Mouse (Mus musculus): ENCODE results near the gene C77080. TPM values are rescaled to one million over a fixed set of nuclear protein-coding genes. Genes with fewer than 3 reads are reported as not detected.
A peak's percentile ranks its signal among the peaks of the same experiment; 100 is the strongest.

C77080 gene
- polyA plus RNA-seq (2016; fragmentation: Nextera tagmentation; extraction: Ambion mirVana): 0.72 and 0.92 TPM in 2 replicates

DNA sequence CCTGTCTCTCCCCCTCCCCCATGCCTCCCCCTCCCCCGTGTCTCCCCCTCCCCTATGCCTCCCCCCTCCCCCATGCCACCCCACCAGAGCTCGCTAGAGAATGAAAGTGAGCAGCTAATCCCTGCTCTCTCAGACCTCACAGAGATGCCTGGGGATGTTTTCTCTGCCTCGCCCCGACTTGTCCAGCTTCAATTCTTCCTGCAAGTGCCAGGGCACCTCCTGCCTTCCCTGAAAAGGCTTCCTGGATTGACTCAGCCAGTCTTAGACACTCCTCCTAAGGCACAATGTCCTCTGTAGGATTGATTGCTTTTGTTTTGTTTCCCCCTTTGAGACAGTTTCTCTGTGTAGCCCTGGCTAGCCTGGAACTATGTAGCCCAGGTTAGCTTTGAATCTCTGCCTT is at the start of gene C77080:
TSS of gene C77080 (minus strand) at position 209 of the 400 bp plus-strand sequence.
- Histone ChIP-seq H3K9me3 (replicated peaks) (no peaks in the 10 kb centered on the region), H3K27me3 (replicated peaks) (peaks cover 34% of the 10 kb centered on the region), H3K9ac (no peak within 1 kb of the TSS), H3K36me3 (no peaks in the 10 kb centered on the region), H3K4me1 (peaks cover 50% of the 10 kb centered on the region), H3K27ac (no peak within 1 kb of the TSS), H3K4me3 (no peak within 1 kb of the TSS), H3K4me2 (no peak within 1 kb of the TSS)
- ATAC-seq: no peak
- WGBS (ENCODE audit: insufficient replicate concordance): 31% methylated on average over 2 of the region's 4 CpGs

DNA sequence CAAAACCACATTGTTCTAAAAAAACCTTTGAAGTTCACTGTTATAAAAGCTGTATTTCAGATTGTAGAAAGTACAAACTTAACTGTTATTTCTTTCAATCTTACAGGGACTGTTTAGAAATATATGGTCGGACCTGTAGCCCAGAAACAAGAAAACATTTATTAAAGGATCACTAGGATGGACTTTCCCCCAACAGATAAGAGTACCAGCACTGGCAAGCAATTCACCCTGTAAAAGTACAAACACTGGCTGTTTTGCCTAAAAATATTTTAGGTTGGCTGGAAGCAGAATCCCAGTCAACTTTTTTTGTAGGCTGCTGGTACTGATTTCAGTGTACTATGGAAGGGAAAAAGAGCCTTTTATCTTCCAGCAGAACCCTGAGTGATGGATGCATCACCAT is 46.7 kb upstream of the C77080 start:
- Histone ChIP-seq H3K36me3 (peaks cover 76% of the 10 kb centered on the region), H3K27me3 (replicated peaks) (no peaks in the 10 kb centered on the region), H3K4me2 (no peak overlapping the region), H3K27ac (no peak overlapping the region), H3K9ac (no peak overlapping the region), H3K4me1 (peaks cover 25% of the 10 kb centered on the region), H3K9me3 (replicated peaks) (no peaks in the 10 kb centered on the region), H3K4me3 (no peak overlapping the region)
- 91% methylated on average over 1 of the region's 1 CpGs for WGBS (ENCODE audit: insufficient replicate concordance)
- no peak for ATAC-seq

DNA sequence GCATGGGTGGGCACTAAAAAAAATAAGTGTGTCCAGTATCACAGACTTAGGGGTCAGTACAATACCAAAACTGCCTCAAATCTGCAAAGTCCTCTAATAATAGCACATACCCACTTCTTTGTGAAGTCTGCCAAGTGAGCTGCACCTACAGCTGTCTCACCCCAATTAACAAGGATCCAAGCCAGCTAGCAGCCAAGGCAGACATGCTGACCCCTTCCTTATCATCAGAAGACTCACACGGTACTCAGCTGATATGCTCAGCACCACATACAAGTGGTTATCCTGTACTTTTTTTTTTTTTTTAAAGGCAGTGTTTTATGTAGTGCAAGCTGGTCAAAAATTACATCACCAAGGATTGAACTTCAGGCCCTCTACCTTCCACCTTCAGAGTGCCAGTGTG is 43.1 kb upstream of the C77080 start:
- peak; percentile 78 for ATAC-seq
- Histone ChIP-seq H3K9ac (no peak overlapping the region), H3K27me3 (replicated peaks) (no peaks in the 10 kb centered on the region), H3K9me3 (replicated peaks) (0 out of 2 replicates have a peak, but pooled peaks cover 4% of the 10 kb centered on the region), H3K27ac (no peak overlapping the region), H3K4me3 (no peak overlapping the region), H3K4me1 (peaks cover 31% of the 10 kb centered on the region), H3K4me2 (peak overlapping the region; percentile 13; the same call in 1 of the 2 replicates), H3K36me3 (peaks cover 40% of the 10 kb centered on the region)
- 6% methylated on average over 1 of the region's 1 CpGs for WGBS (ENCODE audit: insufficient replicate concordance)

DNA sequence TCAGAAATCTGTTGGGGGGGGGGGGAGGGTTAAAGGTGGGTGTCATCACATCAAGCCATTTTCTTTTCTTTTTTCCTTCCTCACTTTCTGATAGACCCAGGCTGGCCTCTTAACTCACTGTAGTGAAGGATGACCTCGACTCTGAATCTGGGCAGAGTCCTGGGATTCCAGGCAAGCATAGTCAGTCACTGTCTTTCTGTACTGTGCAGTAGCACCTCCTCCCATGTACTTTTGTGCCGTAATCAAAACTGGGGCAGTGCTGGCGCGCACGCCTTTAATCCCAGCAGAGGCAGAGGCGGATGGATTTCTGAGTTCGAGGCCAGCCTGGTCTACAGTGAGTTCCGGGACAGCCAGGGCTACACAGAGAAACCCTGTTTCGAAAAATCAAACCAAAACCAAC is 42.6 kb upstream of the C77080 start:
- Histone ChIP-seq H3K9ac (no peak overlapping the region), H3K4me2 (no peak overlapping the region; the same call in 1 of the 2 replicates), H3K27ac (no peak overlapping the region), H3K4me3 (no peak overlapping the region), H3K27me3 (replicated peaks) (no peaks in the 10 kb centered on the region), H3K9me3 (replicated peaks) (0 out of 2 replicates have a peak, but pooled peaks cover 4% of the 10 kb centered on the region), H3K4me1 (peaks cover 31% of the 10 kb centered on the region), H3K36me3 (peaks cover 35% of the 10 kb centered on the region)
- ATAC-seq: peak; percentile 9; the same call in 1 of the 2 replicates
- 81% methylated on average over 9 of the region's 9 CpGs for WGBS (ENCODE audit: insufficient replicate concordance)

DNA sequence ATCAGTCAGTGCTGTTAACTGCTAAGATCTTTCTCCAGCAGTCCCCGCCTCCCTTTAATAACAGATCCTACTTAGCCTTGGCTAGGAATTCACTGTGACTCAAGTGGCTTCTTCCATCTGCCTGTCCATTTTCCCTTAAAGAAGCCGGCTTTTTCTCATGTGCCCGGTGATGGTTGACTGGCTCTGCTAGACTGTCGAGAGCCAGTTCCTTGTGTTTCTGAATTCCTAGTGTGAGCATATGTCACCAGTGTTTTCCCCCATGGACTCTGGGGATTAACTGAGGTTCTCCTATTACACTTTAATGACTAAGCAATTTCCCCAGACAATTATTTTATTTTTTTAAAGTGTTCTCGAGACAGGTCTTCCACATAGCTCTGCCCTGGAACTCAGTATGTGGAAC is 42.2 kb upstream of the C77080 start:
- ATAC-seq: no peak
- 82% methylated on average over 5 of the region's 5 CpGs for WGBS (ENCODE audit: insufficient replicate concordance)
- H3K4me3 ChIP-seq: no peak overlapping the region

DNA sequence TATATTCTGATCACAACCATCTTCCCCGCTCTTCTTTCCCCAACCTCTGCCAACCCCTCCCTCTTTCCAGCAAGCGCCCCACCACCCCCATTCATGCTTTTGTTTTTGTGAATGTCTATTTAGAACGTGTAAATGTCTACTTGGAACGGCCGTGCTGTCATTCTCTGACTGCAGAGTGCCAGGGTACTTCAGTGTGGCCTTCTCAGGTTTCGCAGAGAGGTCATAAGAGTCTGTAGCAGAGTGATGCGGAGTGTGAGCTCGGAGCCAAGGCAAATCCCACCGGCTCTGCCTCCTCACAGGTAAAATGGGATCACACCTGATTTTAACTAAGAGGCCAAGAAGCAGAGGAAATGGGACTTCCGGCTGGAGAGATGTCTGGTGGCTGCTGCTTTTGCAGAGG is 37.9 kb upstream of the C77080 start:
- no peak overlapping the region for H3K9ac ChIP-seq
- H3K4me2 ChIP-seq: no peak overlapping the region
- no peak for ATAC-seq
- no peak overlapping the region for H3K27ac ChIP-seq
- 0 out of 2 replicates have a peak, but pooled peaks cover 4% of the 10 kb centered on the region for H3K9me3 ChIP-seq (replicated peaks)
- 68% methylated on average over 10 of the region's 10 CpGs for WGBS (ENCODE audit: insufficient replicate concordance)
- no peaks in the 10 kb centered on the region for H3K27me3 ChIP-seq (replicated peaks)
- H3K4me3 ChIP-seq: no peak overlapping the region
- H3K36me3 ChIP-seq: no peaks in the 10 kb centered on the region
- peaks cover 34% of the 10 kb centered on the region for H3K4me1 ChIP-seq

More for the DNA sequence above, 42.2 kb upstream of the C77080 start:
- Histone ChIP-seq H3K27me3 (replicated peaks) (no peaks in the 10 kb centered on the region), H3K27ac (no peak overlapping the region), H3K9me3 (replicated peaks) (0 out of 2 replicates have a peak, but pooled peaks cover 4% of the 10 kb centered on the region), H3K36me3 (peaks cover 31% of the 10 kb centered on the region), H3K4me2 (no peak overlapping the region), H3K9ac (no peak overlapping the region), H3K4me1 (peaks cover 32% of the 10 kb centered on the region)

DNA sequence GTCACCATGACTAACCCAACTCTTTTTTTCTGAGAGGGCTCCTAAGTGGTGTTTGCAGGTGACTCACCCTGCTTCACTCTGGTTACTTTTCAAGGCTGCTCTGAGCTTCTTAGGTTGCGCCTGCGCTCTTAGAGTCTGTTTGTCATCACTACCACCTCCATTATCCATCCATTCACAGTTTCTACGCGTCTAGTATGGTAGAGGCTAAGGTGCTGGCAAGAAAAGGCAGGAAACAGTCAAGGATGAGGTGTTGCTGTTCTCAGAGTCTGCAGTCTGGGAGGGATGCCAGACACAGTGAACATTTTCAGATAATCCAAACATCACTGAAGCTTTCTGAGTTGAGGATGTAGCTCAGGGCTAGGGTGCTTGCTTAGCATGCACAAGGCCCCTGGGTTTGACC is 36.5 kb upstream of the C77080 start:
- ATAC-seq: no peak
- Histone ChIP-seq H3K4me3 (no peak overlapping the region), H3K36me3 (no peaks in the 10 kb centered on the region), H3K4me1 (peaks cover 22% of the 10 kb centered on the region), H3K9me3 (replicated peaks) (0 out of 2 replicates have a peak, but pooled peaks cover 4% of the 10 kb centered on the region), H3K4me2 (no peak overlapping the region), H3K9ac (no peak overlapping the region), H3K27me3 (replicated peaks) (peaks cover 13% of the 10 kb centered on the region), H3K27ac (no peak overlapping the region)
- 80% methylated on average over 4 of the region's 4 CpGs for WGBS (ENCODE audit: insufficient replicate concordance)

DNA sequence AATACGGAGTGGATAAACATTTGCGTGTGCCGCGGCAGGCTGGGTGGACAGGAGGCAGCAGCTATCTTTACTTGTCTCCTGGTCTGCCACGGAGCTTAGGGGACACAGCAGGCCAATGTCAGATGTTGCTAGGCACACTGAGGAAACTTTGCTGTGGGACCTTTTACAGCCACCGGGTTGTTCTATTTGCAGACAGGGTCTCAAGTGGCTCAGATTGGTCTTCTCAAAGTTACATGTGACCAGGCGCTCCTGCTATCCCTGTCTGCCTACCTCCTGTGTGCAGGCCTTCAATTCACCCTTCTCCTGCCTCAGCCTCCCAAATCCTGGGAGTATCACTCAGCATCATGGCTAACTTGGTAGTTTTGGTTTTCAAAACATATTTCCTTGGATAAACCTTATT is 34.9 kb upstream of the C77080 start:
- Histone ChIP-seq H3K9ac (no peak overlapping the region), H3K27ac (no peak overlapping the region; the same call in 1 of the 2 replicates), H3K4me2 (no peak overlapping the region), H3K36me3 (no peaks in the 10 kb centered on the region), H3K9me3 (replicated peaks) (0 out of 2 replicates have a peak, but pooled peaks cover 4% of the 10 kb centered on the region), H3K4me3 (no peak overlapping the region), H3K27me3 (replicated peaks) (peaks cover 21% of the 10 kb centered on the region), H3K4me1 (peaks cover 19% of the 10 kb centered on the region)
- WGBS (ENCODE audit: insufficient replicate concordance): 67% methylated on average over 7 of the region's 7 CpGs
- no peak for ATAC-seq

DNA sequence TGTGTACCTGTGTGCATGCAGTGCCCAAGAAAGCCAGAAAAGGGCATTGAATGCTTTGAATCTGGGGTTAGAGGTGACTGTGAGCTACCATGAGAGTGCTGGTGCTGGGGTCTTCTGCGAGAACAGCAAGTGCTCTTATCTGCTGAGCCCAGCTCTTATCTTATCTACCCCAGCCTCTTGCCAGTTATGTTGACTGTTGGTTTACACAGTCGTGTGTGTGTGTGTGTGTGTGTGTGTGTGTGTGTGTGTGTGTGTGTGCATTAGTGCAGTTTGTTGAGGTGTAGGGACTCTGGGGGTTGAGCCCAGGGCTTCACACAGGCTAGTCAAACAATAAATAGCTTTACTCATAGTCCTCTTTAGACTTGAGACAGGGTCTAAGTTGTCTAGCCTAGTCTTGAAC is 34.0 kb upstream of the C77080 start:
- 0% methylated on average over 2 of the region's 2 CpGs for WGBS (ENCODE audit: insufficient replicate concordance)
- no peaks in the 10 kb centered on the region for H3K36me3 ChIP-seq
- H3K4me1 ChIP-seq: peaks cover 19% of the 10 kb centered on the region
- no peaks in the 10 kb centered on the region for H3K9me3 ChIP-seq (replicated peaks)
- ATAC-seq: peak; percentile 76
- H3K9ac ChIP-seq: no peak overlapping the region
- H3K27me3 ChIP-seq (replicated peaks): peaks cover 22% of the 10 kb centered on the region
- H3K4me3 ChIP-seq: no peak overlapping the region
- peak overlapping the region; percentile 37; the same call in 1 of the 2 replicates for H3K27ac ChIP-seq
- H3K4me2 ChIP-seq: peak overlapping the region; percentile 4; the same call in 1 of the 2 replicates

DNA sequence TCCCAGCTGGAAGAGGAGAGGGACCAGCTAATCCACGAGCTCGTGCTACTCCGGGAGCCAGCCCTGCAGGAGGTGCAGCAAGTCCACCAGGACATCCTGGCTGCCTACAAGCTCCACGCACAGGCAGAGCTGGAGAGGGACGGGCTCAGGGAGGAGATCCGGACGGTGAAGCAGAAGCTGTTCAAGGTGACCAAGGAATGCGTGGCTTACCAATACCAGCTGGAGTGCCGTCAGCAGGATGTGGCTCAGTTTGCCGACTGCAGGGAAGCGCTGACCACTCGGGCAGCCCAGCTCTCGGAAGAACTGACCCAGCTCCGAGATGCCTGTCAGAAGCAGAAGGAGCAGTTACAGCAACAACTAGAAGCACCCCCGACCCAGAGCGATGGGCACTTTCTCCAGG is 32.5 kb upstream of the C77080 start:
- no peak overlapping the region for H3K9ac ChIP-seq
- ATAC-seq: no peak
- H3K36me3 ChIP-seq: no peaks in the 10 kb centered on the region
- peaks cover 19% of the 10 kb centered on the region for H3K4me1 ChIP-seq
- H3K4me2 ChIP-seq: no peak overlapping the region
- H3K4me3 ChIP-seq: no peak overlapping the region
- WGBS (ENCODE audit: insufficient replicate concordance): 51% methylated on average over 16 of the region's 16 CpGs
- no peak overlapping the region for H3K27ac ChIP-seq
- peaks cover 35% of the 10 kb centered on the region for H3K27me3 ChIP-seq (replicated peaks)
- H3K9me3 ChIP-seq (replicated peaks): no peaks in the 10 kb centered on the region

DNA sequence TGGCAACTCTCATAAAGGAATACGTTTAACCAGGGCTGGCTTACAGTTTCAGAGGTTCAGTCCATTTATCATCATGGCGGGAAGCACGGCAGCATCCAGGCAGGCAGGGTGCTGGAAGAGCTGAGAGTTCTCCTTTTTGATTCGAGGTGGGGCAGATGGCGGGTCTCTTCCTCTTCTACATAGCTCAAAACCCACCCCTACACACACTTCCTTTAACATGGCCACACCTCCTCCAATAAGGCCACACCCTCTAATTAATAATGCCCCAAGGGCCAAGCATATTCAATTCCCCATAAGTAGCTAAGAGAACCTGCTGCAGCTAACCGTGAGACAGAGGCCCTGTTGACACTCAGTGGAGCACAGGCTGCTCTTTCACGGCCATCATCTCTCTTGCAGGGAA is 31.6 kb upstream of the C77080 start:
- Histone ChIP-seq H3K4me3 (no peak overlapping the region), H3K27me3 (replicated peaks) (peaks cover 44% of the 10 kb centered on the region), H3K4me1 (peaks cover 19% of the 10 kb centered on the region), H3K9me3 (replicated peaks) (no peaks in the 10 kb centered on the region), H3K9ac (no peak overlapping the region), H3K36me3 (no peaks in the 10 kb centered on the region), H3K27ac (no peak overlapping the region), H3K4me2 (no peak overlapping the region)
- WGBS (ENCODE audit: insufficient replicate concordance): 43% methylated on average over 7 of the region's 7 CpGs
- ATAC-seq: no peak

DNA sequence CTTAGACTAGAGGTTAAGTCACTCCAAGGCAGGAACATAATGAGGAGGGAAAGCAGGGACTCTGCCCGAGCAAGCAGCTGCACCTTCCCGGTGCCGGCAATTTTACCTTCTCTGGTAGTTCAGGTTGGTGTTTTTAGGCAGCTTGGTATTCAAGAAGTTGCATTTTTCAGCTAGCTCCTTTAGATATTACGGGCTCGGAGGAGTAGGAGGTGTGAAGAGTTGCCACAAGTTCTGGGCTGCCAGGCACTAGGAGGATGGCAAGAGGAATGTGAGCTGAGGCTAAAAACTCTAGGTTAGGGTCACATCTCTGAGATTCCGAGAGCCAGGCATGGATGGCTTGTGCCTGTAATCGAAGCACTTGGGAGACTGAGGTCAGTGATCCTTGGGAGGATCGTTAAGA is 28.5 kb upstream of the C77080 start:
- Histone ChIP-seq H3K27ac (no peak overlapping the region), H3K4me2 (no peak overlapping the region), H3K9me3 (replicated peaks) (no peaks in the 10 kb centered on the region), H3K4me1 (peaks cover 15% of the 10 kb centered on the region), H3K4me3 (no peak overlapping the region), H3K9ac (no peak overlapping the region), H3K36me3 (no peaks in the 10 kb centered on the region), H3K27me3 (replicated peaks) (peaks cover 73% of the 10 kb centered on the region)
- ATAC-seq: no peak
- WGBS (ENCODE audit: insufficient replicate concordance): 84% methylated on average over 8 of the region's 8 CpGs

DNA sequence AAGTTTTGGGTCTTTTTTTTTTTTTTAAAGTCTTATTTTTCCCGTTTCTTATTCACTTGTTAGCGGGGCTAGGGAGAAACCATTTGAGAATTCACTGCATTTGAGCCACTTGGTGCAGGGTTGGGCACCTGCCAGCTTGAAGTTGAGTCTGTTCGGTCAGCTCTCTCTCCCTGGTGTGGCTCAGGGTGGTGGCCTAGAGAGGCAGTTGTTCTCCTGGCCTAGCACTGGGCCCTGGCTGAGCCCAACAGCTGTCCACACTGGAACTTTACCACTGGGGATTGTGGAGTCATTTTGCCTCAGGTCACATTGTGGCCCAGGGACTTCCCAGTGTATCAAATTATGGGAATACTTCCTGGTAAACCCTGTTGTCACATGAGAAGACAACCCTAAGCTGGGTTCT is 26.9 kb upstream of the C77080 start:
- Histone ChIP-seq H3K4me2 (peak overlapping the region; percentile 95), H3K9me3 (replicated peaks) (no peaks in the 10 kb centered on the region), H3K9ac (no peak overlapping the region), H3K27me3 (replicated peaks) (peaks cover 73% of the 10 kb centered on the region), H3K27ac (no peak overlapping the region), H3K4me3 (no peak overlapping the region; the same call in 1 of the 2 replicates), H3K36me3 (no peaks in the 10 kb centered on the region), H3K4me1 (peaks cover 15% of the 10 kb centered on the region)
- no peak for ATAC-seq
- WGBS (ENCODE audit: insufficient replicate concordance): 49% methylated on average over 3 of the region's 3 CpGs
